ENCODE assay signal across 11 mouse cellular contexts in genomic region chr2:91749811-91750261, GRCm38 (mm10). TPM values are rescaled to one million over a fixed set of nuclear protein-coding genes. Genes with fewer than 3 reads are reported as not detected.
DNase-seq lines count a peak whose midpoint lies in the region; ATAC-seq and TF ChIP-seq lines count a peak whose summit lies in the region.
"Had no signal": no experiment of that assay in that cellular context is flagged by ENCODE, and none has a peak within 500 bp of the region (broad histone marks: within the 10 kb centered on the region; RNA-seq: fewer than 3 reads in every experiment).

No protein-coding gene starts in this region.

- no peak overlapping the region for H3K9ac ChIP-seq in liver, adult 2 months (ENCODE audit: low read depth, low read length)
- H3K9ac ChIP-seq in liver, embryonic 11.5 days (ENCODE audit: low read depth, low read length) = no peak overlapping the region
- H3K9ac ChIP-seq in midbrain, embryonic 16.5 days (ENCODE audit: low read depth, low read length) = no peak overlapping the region
- H3K9ac ChIP-seq: limb, embryonic 13.5 days; midbrain, embryonic 15.5 days had no signal

- no peak for TF ChIP-seq CTCF in liver, adult 2 months (IDR thresholded peaks at IDR 0.05; ENCODE audit: low read depth, low read length)

- H3K27ac ChIP-seq in liver, adult 2 months (replicated peaks; ENCODE audit: insufficient read depth, low read depth, low read length) = peak overlapping the region; percentile 40; the same call in 1 of the 2 replicates
- H3K27ac ChIP-seq in liver, embryonic 11.5 days (ENCODE audit: low read depth, low read length) = no peak overlapping the region
- no peak overlapping the region for H3K27ac ChIP-seq in midbrain, embryonic 16.5 days (ENCODE audit: low read length)
- H3K27ac ChIP-seq: limb, embryonic 13.5 days; midbrain, embryonic 15.5 days had no signal

- no peak for TF ChIP-seq POLR2A in liver, adult 2 months (IDR thresholded peaks at IDR 0.05; ENCODE audit: extremely low read depth, insufficient read depth, low read length)

- H3K4me1 ChIP-seq in liver, adult 2 months (ENCODE audit: control insufficient read depth, insufficient read depth, low read length) = peaks cover 9% of the 10 kb centered on the region
- H3K4me1 ChIP-seq in liver, embryonic 11.5 days (replicated peaks; ENCODE audit: control insufficient read depth, insufficient read depth, low read length) = no peaks in the 10 kb centered on the region
- no peaks in the 10 kb centered on the region for H3K4me1 ChIP-seq in midbrain, embryonic 16.5 days (ENCODE audit: control insufficient read depth, insufficient read depth, low read length)
- H3K4me1 ChIP-seq: limb, embryonic 13.5 days; midbrain, embryonic 15.5 days had no signal

- no peak for ATAC-seq in liver, embryonic 11.5 days (replicated peaks; ENCODE audit: low FRiP score)
- no peak for ATAC-seq in midbrain, embryonic 16.5 days
- ATAC-seq: midbrain, embryonic 15.5 days had no signal

- WGBS in liver, adult 2 months = 5% methylated on average over 2 of the region's 2 CpGs
- 61% methylated on average over 2 of the region's 2 CpGs for WGBS in liver, embryonic 11.5 days
- whole genome bisulfite sequencing in midbrain, embryonic 16.5 days = 71% methylated on average over 2 of the region's 2 CpGs

- peak; percentile 32 for DNase-seq in adrenal gland, adult 2 months
- no peak for DNase-seq in adrenal gland, adult 8-10 months
- peak; percentile 55 for DNase-seq in liver, adult 2 months (ENCODE audit: extremely low read depth, low read depth, low spot score)
- no peak for DNase-seq in liver, embryonic 11.5 days (ENCODE audit: low spot score)
- peak; percentile 68 to 76 for DNase-seq in heart, adult 9 months (ENCODE audit: low spot score in 2 of 2)
- DNase-seq in lung, postnatal 10 days = peak; percentile 15
- no peak for DNase-seq in spleen, adult 18-20 months
- DNase-seq: thymus, postnatal 4 days had no signal

- no peak overlapping the region for H3K4me2 ChIP-seq in liver, embryonic 11.5 days
- H3K4me2 ChIP-seq in midbrain, embryonic 16.5 days (ENCODE audit: low read length) = no peak overlapping the region
- H3K4me2 ChIP-seq: limb, embryonic 13.5 days; midbrain, embryonic 15.5 days had no signal

- H3K4me3 ChIP-seq in liver, adult 2 months (ENCODE audit: insufficient read depth, low read depth, low read length) = no peak overlapping the region
- H3K4me3 ChIP-seq in liver, embryonic 11.5 days (ENCODE audit: low read depth, low read length) = no peak overlapping the region
- no peak overlapping the region for H3K4me3 ChIP-seq in midbrain, embryonic 16.5 days (ENCODE audit: low read depth, low read length)
- H3K4me3 ChIP-seq: limb, embryonic 13.5 days; midbrain, embryonic 15.5 days had no signal

- H3K79me2 ChIP-seq in liver, adult 2 months (ENCODE audit: control insufficient read depth, insufficient read depth, low read length) = peaks cover 18% of the 10 kb centered on the region; the same call in 1 of the 2 replicates

- H3K36me3 ChIP-seq in liver, adult 2 months (ENCODE audit: control insufficient read depth, insufficient read depth, low read length) = no peaks in the 10 kb centered on the region; the same call in 1 of the 2 replicates
- H3K36me3 ChIP-seq in liver, embryonic 11.5 days (ENCODE audit: control insufficient read depth, insufficient read depth, low read length) = no peaks in the 10 kb centered on the region
- H3K36me3 ChIP-seq in midbrain, embryonic 16.5 days (ENCODE audit: control insufficient read depth, insufficient read depth, low read length) = no peaks in the 10 kb centered on the region
- H3K36me3 ChIP-seq: limb, embryonic 13.5 days; midbrain, embryonic 15.5 days had no signal

- no peaks in the 10 kb centered on the region for H3K27me3 ChIP-seq in liver, adult 2 months (ENCODE audit: control insufficient read depth, insufficient read depth, low read length)
- no peaks in the 10 kb centered on the region for H3K27me3 ChIP-seq in liver, embryonic 11.5 days (replicated peaks; ENCODE audit: control insufficient read depth, insufficient read depth, low read length)
- H3K27me3 ChIP-seq in midbrain, embryonic 16.5 days (ENCODE audit: control insufficient read depth, insufficient read depth, low read depth, low read length) = no peaks in the 10 kb centered on the region
- H3K27me3 ChIP-seq: limb, embryonic 13.5 days; midbrain, embryonic 15.5 days had no signal

- no peaks in the 10 kb centered on the region for H3K9me3 ChIP-seq in liver, embryonic 11.5 days (ENCODE audit: control insufficient read depth, low read length)
- H3K9me3 ChIP-seq in midbrain, embryonic 16.5 days (replicated peaks; ENCODE audit: control insufficient read depth, low read length, poor library complexity, severe bottlenecking) = no peaks in the 10 kb centered on the region
- H3K9me3 ChIP-seq: limb, embryonic 13.5 days; midbrain, embryonic 15.5 days had no signal

RNA-seq across cellular contexts. Expression of gene Ambra1, which starts 19.9 kb away (rescaled TPM):
- total RNA-seq in adrenal gland, adult 2 months (2021) = 10 to 100 TPM; 31.0 to 34.1 TPM
- 23.8 and 29.8 TPM in 2 replicates for polyA plus RNA-seq in adrenal gland, adult 2 months (2012; rRNA removed)
- 10 to 100 TPM; 36.3 to 52.7 (median 40.8) TPM for total RNA-seq in adrenal gland, adult 8-10 months (2022)
- total RNA-seq in liver, adult 2 months (2014; rRNA removed) = 11.3 and 12.4 TPM in 2 replicates
- 10.4 and 11.0 TPM in 2 replicates for polyA plus RNA-seq in liver, adult 2 months (2012; rRNA removed)
- 13.0 and 14.0 TPM in 2 replicates for polyA plus RNA-seq in liver, embryonic 11.5 days (2014; fragmentation: Nextera tagmentation; extraction: Ambion mirVana)
- 27.6 and 28.3 TPM in 2 replicates for polyA plus RNA-seq in midbrain, embryonic 16.5 days (2015; fragmentation: Nextera tagmentation; extraction: Ambion mirVana)

RNA-seq across cellular contexts. Expression of gene Harbi1, which starts 39.2 kb away (rescaled TPM):
- total RNA-seq in adrenal gland, adult 2 months (2021) = 10 to 100 TPM in 1 of 2 experiments, 1 to 10 TPM in 1; 6.8 to 12.0 TPM
- 1.8 and 2.0 TPM in 2 replicates for polyA plus RNA-seq in adrenal gland, adult 2 months (2012; rRNA removed)
- 10 to 100 TPM; 11.0 to 12.7 (median 11.8) TPM for total RNA-seq in adrenal gland, adult 8-10 months (2022)
- total RNA-seq in liver, adult 2 months (2014; rRNA removed) = 19.5 and 22.8 TPM in 2 replicates
- polyA plus RNA-seq in liver, adult 2 months (2012; rRNA removed) = 5.0 and 6.6 TPM in 2 replicates
- polyA plus RNA-seq in liver, embryonic 11.5 days (2014; fragmentation: Nextera tagmentation; extraction: Ambion mirVana) = 16.3 TPM in 2 replicates
- 21.2 and 21.7 TPM in 2 replicates for polyA plus RNA-seq in midbrain, embryonic 16.5 days (2015; fragmentation: Nextera tagmentation; extraction: Ambion mirVana)

RNA-seq across cellular contexts. Expression of gene Atg13, which starts 39.5 kb away (rescaled TPM):
- 10 to 100 TPM; 58.5 to 61.7 TPM for total RNA-seq in adrenal gland, adult 2 months (2021)
- 43.9 and 59.4 TPM in 2 replicates for polyA plus RNA-seq in adrenal gland, adult 2 months (2012; rRNA removed)
- total RNA-seq in adrenal gland, adult 8-10 months (2022) = 100 to 1,000 TPM in 1 of 4 experiments, 10 to 100 TPM in 3; 71.0 to 105 (median 72.1) TPM
- total RNA-seq in liver, adult 2 months (2014; rRNA removed) = 10.3 and 14.8 TPM in 2 replicates
- polyA plus RNA-seq in liver, adult 2 months (2012; rRNA removed) = 27.5 and 33.6 TPM in 2 replicates
- 23.0 and 23.3 TPM in 2 replicates for polyA plus RNA-seq in liver, embryonic 11.5 days (2014; fragmentation: Nextera tagmentation; extraction: Ambion mirVana)
- polyA plus RNA-seq in midbrain, embryonic 16.5 days (2015; fragmentation: Nextera tagmentation; extraction: Ambion mirVana) = 36.2 and 40.2 TPM in 2 replicates

Comparison
In these comparisons a context has a peak if more than half of its experiments do, and no peak if none do; other contexts are left out.
1. DNase-seq: peak in adrenal gland, adult 2 months (single experiment), liver, adult 2 months (single experiment), heart, adult 9 months (2 of 2) and lung, postnatal 10 days (single experiment); none in adrenal gland, adult 8-10 months (single experiment), liver, embryonic 11.5 days (single experiment) and spleen, adult 18-20 months (0 of 2).